In the genomic region with DNA sequence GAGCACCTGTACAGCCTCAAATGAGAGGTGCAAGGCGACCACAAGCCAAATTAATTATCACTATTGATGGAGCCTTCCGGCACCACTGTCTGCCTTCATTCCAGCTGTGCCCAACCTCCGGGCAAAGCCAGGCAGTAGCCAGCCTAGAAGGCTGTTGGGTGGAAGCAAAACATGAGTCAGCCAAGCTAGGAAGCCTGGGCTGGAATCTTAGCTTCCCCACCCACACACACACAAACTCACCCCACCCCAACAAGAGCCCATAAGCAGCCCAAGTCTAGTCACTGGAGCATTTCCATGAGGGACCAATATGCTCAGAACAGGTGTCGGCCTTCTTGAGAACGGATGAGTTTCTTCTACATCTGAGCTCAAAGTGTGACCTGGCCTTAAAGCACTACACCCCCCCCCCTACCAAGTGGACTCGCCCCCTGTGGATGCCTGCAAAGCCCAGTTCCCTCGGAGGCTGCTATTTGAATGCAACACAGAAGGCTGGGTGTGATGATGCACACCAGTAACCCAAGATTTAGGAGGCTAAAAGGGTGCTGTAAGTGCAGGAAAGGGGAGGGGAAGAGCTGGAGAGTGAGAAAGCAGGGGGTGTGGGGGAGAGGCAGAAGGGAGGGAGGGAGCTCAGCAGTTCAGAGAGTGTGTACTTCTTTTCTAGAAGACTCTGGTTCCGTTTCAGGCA, we compare ENCODE assay signal across 20 mouse cellular contexts.
DNase-seq lines count a peak whose midpoint lies in the region; ATAC-seq lines count a peak whose summit lies in the region.
"Had no signal": no experiment of that assay in that cellular context is flagged by ENCODE, and none has a peak within 500 bp of the region (broad histone marks: within the 10 kb centered on the region; RNA-seq: fewer than 3 reads in every experiment).

No protein-coding gene starts in this region.

- peak; percentile 1 for DNase-seq in CD4-positive, CD25-positive, alpha-beta regulatory T cell, adult 2 months (ENCODE audit: low read depth, low spot score)
- DNase-seq in left cerebral cortex, adult 18-20 months (ENCODE audit: low spot score in 2 of 2): peak; percentile 4 to 8
- DNase-seq in left cerebral cortex, postnatal 4 days: no peak
- DNase-seq in right cerebral cortex, postnatal 25 days: peak; percentile 13
- DNase-seq in right cerebral cortex, postnatal 10 days (ENCODE audit: low spot score in 2 of 2): no peak
- peak; percentile 18 for DNase-seq in telencephalon, adult 2 months (ENCODE audit: low read depth, low spot score)
- DNase-seq: adrenal gland, adult 8-10 months; cerebellum, adult 8-10 months; kidney, adult 2 months; kidney, postnatal 10 days; retina, postnatal 1 day; spleen, adult 18-20 months; thymus, adult 18-20 months; thymus, postnatal 25 days had no signal

- no peak for ATAC-seq in CD4-positive, CD25-positive, alpha-beta regulatory T cell, adult 4 months
- no peak for ATAC-seq in inflammation-experienced regulatory T-cells, adult 6 months
- ATAC-seq: forebrain, embryonic 15.5 days; hindbrain, embryonic 16.5 days; intestine, embryonic 15.5 days; midbrain, embryonic 16.5 days had no signal

- intact Hi-C loops in left cerebral cortex, postnatal 4 days (cut with DNase I): no loop called here

Comparison
In these comparisons a context has a peak if more than half of its experiments do, and no peak if none do; other contexts are left out.
1. DNase-seq: peak in CD4-positive, CD25-positive, alpha-beta regulatory T cell, adult 2 months (single experiment), left cerebral cortex, adult 18-20 months (2 of 2), right cerebral cortex, postnatal 25 days (single experiment) and telencephalon, adult 2 months (single experiment); none in left cerebral cortex, postnatal 4 days (single experiment) and right cerebral cortex, postnatal 10 days (0 of 2).